In genomic region chr3:30981616-30982380, GRCm38 (mm10) we compare ENCODE assay signal across 15 mouse cellular contexts. TPM values are rescaled to one million over a fixed set of nuclear protein-coding genes. Genes with fewer than 3 reads are reported as not detected.
DNase-seq lines count a peak whose midpoint lies in the region; ATAC-seq lines count a peak whose summit lies in the region.
"Had no signal": no experiment of that assay in that cellular context is flagged by ENCODE, and none has a peak within 500 bp of the region (broad histone marks: within the 10 kb centered on the region; RNA-seq: fewer than 3 reads in every experiment).

No protein-coding gene starts in this region.

- no peak for ATAC-seq in cerebellum, adult (ENCODE audit: insufficient number of reproducible peaks, low FRiP score, low TSS enrichment)
- ATAC-seq: forebrain, embryonic 16.5 days had no signal

- peak; percentile 19 for DNase-seq in kidney, adult 18-20 months
- no peak for DNase-seq in kidney, adult 11 months
- DNase-seq in urinary bladder, postnatal 25 days (ENCODE audit: low spot score): peak; percentile 23
- no peak for DNase-seq in urinary bladder, postnatal 14 days (ENCODE audit: low spot score)
- peak; percentile 21 to 45 for DNase-seq in kidney, postnatal 25 days
- DNase-seq in thymus, postnatal 36 days: no peak
- DNase-seq in left cerebral cortex, adult 18-20 months (ENCODE audit: low spot score in 2 of 2): no peak
- DNase-seq: adrenal gland, postnatal 14 days; gastrocnemius, postnatal 25 days; heart, postnatal 10 days; layer of hippocampus, postnatal 36 days; midbrain, embryonic 14.5 days; thymus, adult 2 months had no signal

RNA-seq across cellular contexts. Expression of gene Phc3, which starts 12.6 kb away (rescaled TPM):
- total RNA-seq in left cerebral cortex, adult 18-20 months (2021): 10 to 100 TPM; 36.5 to 37.4 TPM

RNA-seq across cellular contexts. Expression of gene Prkci, which starts 13.7 kb away (rescaled TPM):
- 10 to 100 TPM; 64.8 to 66.3 TPM for total RNA-seq in left cerebral cortex, adult 18-20 months (2021)

Comparison
In these comparisons a context has a peak if more than half of its experiments do, and no peak if none do; other contexts are left out.
1. DNase-seq: peak in kidney, adult 18-20 months (single experiment), urinary bladder, postnatal 25 days (single experiment) and kidney, postnatal 25 days (2 of 2); none in kidney, adult 11 months (single experiment), urinary bladder, postnatal 14 days (single experiment), thymus, postnatal 36 days (0 of 2) and left cerebral cortex, adult 18-20 months (0 of 2).